Mouse (Mus musculus): ENCODE measurements around the gene Hyal1.
"Not testable (repeated sequence)": the region's sequence is repeated elsewhere in the genome, so short reads cannot be mapped to it uniquely, and the experiment has no call there.

Hyal1 gene

GRCm38 (mm10) chr9:107550491-107551116 is 26.1 kb upstream of the Hyal1 start:
- in situ Hi-C loops (cut with MseI, MboI), result no loop called here

DNA sequence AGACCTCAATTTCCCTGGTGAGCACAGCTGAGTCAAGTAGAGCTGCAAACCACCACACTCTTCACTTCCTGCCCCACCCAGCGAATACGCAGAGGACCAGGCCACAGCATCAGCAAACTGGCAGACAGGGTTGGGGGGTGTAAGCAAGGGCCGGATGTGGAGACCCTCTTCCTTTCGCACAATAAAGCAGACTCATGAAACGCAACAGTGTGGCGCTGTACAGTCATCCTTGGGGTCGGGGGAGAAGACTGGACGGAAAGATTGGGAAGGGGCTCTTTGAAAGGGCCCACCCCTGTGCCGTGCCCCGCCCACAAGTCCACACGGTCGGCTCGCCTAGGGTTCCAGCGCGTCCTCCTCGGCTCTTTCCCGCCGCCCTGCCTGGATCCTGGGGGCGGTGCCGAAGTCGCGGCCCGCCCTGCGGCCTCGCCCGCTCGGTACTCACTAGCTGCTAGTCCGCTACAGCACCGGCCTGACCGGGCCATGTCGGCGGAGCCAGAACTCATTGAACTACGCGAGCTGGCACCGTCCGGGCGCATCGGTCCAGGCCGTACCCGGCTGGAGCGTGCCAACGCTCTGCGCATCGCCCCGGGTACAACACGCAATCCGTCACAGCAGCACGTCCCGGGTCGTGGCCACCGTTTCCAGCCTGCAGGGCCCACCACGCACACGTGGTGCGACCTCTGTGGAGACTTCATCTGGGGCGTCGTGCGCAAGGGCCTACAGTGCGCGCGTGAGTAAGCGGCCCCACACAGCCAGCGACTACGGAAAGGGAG is 25.4 kb upstream of the Hyal1 start, which contains the start of gene Rassf1:
Gene Rassf1, plus strand, starts transcription at position 439 of the 773 bp plus-strand sequence.
- in situ Hi-C loops (cut with MseI, MboI), result no loop called here

- in situ Hi-C loops (cut with MseI, MboI), result no loop called here
These were observed 24.8 kb upstream of the Hyal1 start for GRCm38 (mm10) chr9:107551890-107552355.

DNA sequence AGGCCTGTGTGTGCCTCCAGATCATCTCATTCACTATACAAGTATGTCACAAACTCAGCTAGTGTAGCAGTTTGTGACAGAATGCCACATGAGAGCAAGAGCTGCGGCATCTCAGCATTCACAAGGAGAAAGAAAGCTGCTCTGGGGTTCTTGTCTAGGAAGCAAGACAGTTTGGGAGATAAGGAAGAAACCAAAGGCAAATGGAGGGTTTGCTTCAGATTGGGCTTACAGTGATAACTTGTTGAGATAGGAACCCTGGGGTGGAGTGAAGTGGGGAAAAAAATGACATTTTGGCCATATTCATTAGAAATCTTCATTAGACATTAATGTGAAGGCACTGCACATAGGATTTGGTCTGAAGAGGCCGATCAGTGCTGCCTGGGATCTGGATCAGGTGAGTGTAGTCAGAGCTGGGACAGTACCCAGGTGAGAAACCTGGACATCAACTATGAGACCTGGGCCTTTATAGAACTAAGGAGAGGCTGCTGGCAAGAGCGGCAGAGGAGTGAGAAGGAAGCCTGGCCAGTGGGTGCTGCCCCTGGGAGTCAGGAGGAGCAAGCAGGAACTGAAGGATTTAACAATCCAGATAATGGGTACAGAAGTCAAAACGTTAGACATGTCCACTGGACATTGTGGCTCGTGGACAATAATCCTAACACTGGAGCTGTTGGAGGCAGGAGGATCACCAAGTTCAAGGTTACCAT is 23.9 kb upstream of the Hyal1 start:
- in situ Hi-C loops (cut with MseI, MboI), result no loop called here

DNA sequence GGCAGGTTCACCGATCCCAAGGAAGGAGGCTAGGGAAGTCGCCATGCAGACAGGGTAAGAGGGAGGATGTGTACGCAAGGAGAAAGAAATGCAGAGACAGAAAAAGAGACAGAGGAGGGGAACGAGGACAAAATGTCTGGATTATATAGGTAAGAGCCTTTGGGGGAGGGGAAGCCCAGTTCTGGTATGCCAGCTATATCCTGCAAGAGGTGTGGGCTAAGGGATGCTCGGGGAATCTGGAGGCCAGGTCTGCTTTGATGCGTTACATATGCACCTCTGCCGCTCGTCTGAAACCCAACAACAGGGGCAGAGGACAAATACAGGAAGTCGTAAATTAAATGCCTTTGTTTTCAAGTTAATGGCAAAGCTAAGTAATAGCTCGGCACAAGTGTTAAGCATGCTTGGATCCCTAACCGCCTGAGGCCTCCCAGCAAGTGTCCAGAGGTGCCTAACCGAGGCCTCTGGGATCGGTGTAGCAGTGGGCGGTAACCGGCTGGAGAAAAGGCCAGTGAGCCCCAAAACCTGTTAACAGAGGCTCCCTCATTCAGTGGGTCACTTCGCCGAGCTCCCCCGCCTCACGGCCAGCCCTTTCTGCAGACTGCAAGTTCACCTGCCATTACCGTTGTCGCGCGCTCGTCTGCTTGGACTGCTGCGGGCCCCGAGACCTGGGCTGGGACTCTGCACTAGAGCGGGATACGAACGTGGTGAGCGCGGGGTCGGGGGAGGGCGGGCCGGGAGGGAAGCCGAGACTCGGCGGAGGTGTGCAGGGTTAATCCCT is 23.0 kb upstream of the Hyal1 start:
- in situ Hi-C loops (cut with MseI, MboI), result no loop called here

DNA sequence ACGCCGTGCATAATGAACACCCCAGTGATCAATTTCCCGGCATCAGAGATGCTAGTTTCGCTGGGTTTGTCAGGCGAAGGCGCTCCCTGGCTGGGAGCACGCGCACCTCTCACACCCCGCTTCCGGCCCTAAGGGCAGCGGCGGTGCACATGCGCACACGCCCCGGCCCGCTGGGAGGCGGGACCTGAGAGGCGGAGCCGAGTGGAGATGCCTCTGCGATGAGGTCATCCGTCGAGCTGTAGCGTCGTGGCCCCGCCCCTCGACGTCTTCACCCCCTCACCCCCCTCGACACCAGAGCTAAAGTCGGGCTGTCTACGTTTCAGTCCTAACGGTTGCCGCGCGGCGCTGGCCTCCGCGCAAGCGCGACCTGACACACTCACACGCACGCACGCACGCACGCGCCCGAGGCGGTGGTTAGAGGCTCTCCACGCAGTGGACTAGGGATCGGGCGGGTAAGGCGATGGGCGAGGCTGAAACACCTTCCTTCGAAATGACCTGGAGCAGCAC is 22.4 kb upstream of the Hyal1 start:
- in situ Hi-C loops (cut with MseI, MboI), result no loop called here

GRCm38 (mm10) chr9:107555031-107555457 is 21.7 kb upstream of the Hyal1 start:
- in situ Hi-C loops (cut with MseI, MboI), result no loop called here

GRCm38 (mm10) chr9:107555701-107556100 is 21.0 kb upstream of the Hyal1 start:
- in situ Hi-C loops (cut with MseI, MboI), result no loop called here

DNA sequence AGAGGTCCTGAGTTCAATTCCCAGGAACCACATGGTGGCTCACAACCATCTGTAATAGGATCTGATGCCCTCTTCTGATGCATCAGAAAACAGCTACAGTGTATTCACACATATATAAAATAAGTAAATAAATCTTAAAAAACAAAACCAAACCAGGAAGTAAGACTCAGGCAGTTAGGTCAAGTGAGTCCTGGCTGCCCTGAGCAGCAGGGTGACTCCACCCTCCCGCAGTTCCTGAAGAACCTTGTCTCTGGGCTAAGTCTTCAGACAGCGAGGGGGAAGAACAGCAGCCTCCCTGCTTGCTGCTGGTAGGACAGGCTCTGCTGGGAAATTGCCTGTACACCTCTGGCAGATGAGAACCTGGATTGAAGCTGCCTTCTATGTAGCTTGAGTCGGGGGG is 20.4 kb upstream of the Hyal1 start:
- in situ Hi-C loops (cut with MseI, MboI), result no loop called here

DNA sequence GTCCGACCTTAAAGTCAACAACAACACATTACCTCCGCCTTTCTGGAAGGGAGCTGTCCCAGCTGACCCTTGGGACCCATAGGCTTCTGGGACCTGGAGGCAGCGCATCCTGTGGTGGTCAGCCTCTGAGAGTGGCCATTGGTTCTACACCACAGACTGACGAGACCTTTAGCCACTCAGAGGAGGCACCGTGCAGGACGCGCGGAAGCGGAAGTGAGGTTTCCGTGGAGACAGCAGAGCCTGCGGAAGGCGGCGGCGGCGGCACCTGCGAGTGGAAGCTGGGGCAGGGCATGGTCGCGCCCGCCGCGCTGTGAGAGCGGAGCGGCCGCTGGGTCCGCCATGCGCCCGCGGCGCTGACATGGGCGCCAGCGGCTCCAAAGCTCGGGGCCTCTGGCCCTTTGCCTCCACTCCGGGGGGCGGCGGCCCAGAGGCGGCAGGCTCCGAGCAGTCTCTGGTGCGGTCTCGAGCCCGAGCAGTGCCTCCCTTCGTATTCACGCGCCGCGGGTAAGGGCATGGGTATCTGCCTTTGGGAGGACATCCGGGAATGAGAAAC is 13.6 kb upstream of the Hyal1 start, which contains the start of gene Tusc2:
Gene Tusc2, plus strand, starts transcription at position 227 of the 553 bp plus-strand sequence.
- in situ Hi-C loops (cut with MseI, MboI), result no loop called here

GRCm38 (mm10) chr9:107565556-107565955 is 11.2 kb upstream of the Hyal1 start:
- in situ Hi-C loops (cut with MseI, MboI), result not testable (repeated sequence)

- in situ Hi-C loops (cut with MseI, MboI), result no loop called here
These were observed 10.6 kb upstream of the Hyal1 start for GRCm38 (mm10) chr9:107566041-107566709.

DNA sequence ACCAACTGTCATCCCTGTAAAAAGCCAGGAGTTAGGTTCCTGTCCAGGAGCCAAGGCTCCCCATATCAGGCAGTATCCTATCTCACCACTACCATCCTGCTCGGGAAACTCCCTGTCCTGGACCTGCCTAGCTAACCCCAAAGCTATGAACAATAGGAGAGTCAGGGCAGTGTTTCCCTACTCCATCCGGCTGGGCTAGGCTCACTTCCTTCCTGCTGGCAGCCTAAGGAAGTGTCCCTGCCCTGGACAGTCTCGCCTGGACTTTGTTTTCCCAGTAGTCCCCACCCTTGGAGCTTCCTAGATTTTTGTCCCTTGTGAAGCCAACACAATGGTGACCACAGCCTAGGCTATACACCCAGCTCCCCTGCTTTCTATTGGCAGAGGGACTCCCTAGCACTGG is 9.9 kb upstream of the Hyal1 start:
- in situ Hi-C loops (cut with MseI, MboI), result no loop called here

- in situ Hi-C loops (cut with MseI, MboI), result no loop called here
These were observed 8.9 kb upstream of the Hyal1 start, which contains the start of gene Hyal2 for GRCm38 (mm10) chr9:107567702-107568319. TSS of gene Hyal2 (plus strand) at chr9:107567945.

DNA sequence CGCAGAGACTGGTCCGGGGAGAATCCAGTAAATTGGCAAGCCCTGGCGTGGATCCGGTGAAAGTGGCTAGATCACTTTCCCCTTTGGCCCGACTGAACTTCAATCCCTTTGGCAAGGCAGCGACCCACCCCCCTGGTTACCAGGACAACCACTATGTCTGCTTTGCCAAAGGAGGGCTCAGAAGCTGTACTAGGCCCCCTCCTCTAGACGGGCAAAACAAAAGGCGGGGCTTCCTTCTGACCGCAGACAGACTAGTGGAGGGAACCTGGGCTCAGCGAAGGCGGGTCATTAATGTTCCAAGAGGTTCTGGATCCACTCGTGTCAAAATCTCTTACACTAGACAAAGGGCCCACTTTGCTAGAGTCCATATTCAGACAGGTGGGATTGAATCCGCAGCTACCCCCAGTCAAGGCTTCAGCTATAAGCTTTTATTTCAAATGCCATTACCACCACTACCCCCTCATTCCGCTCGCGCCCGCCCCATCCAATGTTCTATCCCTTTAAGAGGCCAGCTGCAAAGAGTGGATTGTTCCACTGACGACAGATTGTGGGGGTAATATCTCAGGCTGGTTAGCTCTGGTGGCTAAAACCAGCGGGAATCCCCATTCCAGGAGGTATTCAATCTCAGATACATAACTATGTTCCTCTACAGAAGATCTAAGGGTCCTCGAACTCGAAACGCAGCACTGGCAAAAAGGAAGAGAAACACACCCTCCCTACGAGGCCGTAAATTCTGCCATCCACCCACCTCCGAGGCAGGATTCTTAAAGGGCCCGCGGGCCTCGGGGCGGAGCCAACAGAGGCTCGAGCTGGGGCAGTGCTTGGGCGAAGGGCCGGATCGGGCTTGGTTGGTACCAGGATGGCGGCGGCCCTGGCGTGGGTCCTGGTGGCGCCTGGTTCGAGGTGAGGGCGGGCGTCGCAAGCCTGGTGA is 8.1 kb upstream of the Hyal1 start:
- in situ Hi-C loops (cut with MseI, MboI), result no loop called here

DNA sequence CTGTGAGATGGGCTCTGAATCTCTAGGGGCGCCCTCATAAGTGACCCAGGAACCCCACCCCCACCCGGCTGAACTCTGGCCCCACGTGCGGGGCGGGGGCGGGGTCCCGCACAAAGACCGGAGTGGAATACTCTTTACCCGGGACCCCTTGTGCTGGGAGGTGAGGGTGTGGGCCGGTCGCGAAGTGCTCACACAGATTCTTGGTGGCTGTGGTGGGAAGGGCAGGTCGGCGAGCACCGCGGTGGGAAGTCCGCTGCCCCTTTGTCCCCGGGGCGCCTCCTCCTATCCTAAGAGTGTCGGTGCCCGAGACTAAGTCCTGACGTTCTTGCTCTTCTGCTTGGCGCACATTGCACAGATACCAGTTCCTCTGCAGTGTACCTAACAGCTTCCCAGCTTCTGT is 7.5 kb upstream of the Hyal1 start:
- in situ Hi-C loops (cut with MseI, MboI), result no loop called here

GRCm38 (mm10) chr9:107570016-107570415 is 6.7 kb upstream of the Hyal1 start:
- in situ Hi-C loops (cut with MseI, MboI), result no loop called here

DNA sequence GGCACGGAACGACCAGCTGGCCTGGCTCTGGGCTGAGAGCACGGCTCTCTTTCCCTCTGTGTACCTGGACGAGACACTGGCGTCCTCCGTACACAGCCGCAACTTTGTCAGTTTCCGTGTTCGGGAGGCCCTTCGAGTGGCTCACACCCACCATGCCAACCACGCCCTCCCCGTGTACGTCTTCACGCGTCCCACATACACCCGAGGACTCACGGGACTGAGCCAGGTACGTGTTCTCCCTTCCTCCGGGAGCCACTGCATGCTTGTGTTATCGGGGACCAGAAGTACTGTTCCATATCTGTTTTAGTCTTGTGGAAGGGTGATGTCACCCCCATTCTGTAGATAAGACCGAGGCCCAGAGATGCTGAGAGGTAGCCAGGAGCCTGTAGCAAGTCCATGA is 5.9 kb upstream of the Hyal1 start:
- in situ Hi-C loops (cut with MseI, MboI), result no loop called here
